Mouse (Mus musculus): ENCODE measurements at regions not wholly inside any gene's neighbourhood (a gene's known extent, or its start where the extent isn't known, plus 50 kb on each side); places are given as distances from the start of the nearest gene placed in this dataset.

DNA sequence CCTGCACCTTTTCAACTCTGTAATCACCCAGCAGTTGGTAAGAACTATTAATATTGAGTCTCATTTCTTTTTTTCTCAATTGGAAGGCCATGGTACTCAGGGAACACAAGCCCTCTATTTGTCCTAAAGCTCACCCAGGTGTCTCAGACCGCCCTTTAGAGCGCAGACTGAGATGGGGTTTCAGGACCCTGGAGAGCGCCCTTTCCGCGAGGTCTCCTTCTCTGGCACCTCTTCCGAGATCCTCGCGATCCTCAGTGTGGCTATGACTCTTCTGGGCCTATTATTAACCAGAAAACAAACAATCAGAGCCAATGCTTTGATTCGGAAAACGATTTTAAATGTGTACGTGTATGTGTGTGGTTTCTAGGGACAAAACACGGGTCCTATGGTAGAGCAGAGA, 201.0 kb downstream of the Suds3 start:
- DNase-seq (ENCODE audit: low spot score in 2 of 2), result no peak

DNA sequence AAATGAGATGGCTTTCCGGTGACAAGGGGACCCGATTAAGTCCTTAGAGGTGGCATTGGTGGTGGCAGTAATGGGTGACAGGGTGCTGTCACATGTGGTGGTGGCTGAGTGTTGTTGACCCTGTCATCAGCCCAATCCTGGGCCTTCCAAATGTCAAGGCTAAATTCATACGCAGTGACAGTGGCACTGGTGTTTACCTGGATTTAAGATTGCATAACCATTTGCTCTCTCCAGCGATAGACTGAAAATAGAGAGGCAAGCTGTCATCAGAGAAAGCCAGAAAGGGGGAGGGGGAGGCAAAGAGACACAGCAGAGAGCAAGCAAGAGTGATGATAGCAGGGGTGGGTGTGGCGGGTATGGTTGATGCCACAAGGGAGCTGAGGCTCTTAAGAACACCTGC, 215.1 kb downstream of the Suds3 start:
- peak in 1 of 2 experiments; percentile 28 for DNase-seq (ENCODE audit: low spot score in 2 of 2)

DNA sequence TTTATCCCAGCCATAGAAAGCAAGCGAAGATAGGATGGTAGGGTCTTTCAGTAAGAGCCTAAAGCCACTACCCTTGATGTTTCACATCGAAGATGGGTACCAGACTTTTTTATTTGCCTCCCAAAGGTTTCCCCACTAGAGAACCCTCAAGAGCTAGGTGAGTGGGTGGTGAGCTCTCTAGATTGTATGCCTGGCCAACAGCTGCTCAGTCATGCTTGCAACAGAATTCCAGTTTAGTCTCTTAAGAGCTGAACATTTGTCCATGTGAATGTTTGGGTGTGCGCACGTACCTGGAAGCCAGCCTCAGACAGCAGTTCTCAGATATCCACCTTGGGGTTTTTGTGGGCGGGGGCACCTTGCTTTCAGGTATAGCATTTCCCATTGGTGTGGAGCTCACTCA, 218.5 kb downstream of the Suds3 start:
- no peak for DNase-seq (ENCODE audit: low spot score in 2 of 2)

GRCm38 (mm10) chr5:116895036-116895783, 220.7 kb downstream of the Suds3 start:
- peak; percentile 77 to 79 for DNase-seq (ENCODE audit: low spot score in 2 of 2)

DNA sequence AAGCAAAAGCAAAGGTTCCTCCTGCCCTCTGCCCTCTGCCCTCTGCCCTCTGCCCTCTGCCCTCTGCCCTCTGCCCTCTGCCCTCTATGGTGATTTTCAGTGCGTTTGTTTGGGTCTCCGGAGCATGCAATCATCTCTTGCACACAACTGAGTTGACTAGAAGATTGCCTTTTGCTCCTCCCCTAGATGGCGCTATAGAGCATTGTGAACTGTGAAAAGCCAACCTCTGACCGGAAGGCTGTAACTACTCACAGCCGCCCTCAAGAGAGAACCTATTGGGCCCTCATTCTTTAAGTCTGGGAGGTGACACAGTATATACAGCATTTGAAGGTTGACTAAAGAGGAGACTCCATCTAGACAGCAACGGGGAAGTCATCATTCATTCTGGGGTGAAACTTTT, 221.3 kb downstream of the Suds3 start:
- DNase-seq (ENCODE audit: low spot score in 2 of 2), result no peak

GRCm38 (mm10) chr5:116892877-116893276, 223.0 kb downstream of the Suds3 start:
- no peak for DNase-seq (ENCODE audit: low spot score in 2 of 2)

DNA sequence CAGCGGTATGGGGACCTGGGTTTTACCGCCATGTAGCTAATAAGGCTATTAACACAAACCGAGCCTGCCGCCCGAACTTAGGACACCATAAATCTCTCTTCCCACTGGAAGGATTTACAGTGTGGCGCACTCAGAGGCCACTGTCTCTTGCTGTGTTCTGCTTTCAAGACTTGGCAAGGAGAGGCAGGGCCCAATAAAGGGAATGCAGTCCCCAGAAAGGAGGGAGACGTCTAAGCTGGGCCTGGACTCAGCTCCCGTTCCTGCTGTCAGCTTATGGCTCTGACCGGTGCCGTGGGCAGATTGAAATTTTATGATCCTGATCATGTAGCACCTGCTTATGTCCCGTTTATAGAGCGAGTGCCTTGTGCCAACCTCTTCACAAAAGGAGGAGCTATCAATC, 226.7 kb downstream of the Suds3 start:
- DNase-seq (ENCODE audit: low spot score in 2 of 2), result no peak

- DNase-seq (ENCODE audit: low spot score in 2 of 2), result peak; percentile 10 to 25
These were observed 229.5 kb downstream of the Suds3 start for GRCm38 (mm10) chr5:116886181-116887136.

- no peak for DNase-seq (ENCODE audit: low spot score in 2 of 2)
These were observed 236.2 kb downstream of the Suds3 start for GRCm38 (mm10) chr5:116879761-116880160.

DNA sequence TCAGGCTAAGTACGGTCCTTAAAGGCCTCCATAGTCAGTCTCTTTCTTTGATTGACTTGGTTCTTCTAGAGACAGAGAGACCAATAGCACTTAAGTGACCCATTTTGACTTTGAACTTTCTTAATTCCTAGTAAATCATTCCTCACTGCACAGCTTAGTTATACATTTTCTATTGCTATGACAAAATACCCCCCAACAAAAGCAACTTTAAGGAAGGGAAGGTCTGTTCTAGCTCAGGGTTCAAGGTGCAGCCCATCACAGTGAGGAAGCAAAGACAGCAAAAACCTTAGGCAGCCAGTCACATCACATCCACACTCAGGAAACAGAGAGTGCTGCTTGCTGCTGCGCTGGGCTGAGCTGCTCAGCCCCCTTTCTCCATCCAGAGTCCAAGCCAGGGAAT, 241.0 kb downstream of the Suds3 start:
- DNase-seq (ENCODE audit: low spot score in 2 of 2), result no peak

DNA sequence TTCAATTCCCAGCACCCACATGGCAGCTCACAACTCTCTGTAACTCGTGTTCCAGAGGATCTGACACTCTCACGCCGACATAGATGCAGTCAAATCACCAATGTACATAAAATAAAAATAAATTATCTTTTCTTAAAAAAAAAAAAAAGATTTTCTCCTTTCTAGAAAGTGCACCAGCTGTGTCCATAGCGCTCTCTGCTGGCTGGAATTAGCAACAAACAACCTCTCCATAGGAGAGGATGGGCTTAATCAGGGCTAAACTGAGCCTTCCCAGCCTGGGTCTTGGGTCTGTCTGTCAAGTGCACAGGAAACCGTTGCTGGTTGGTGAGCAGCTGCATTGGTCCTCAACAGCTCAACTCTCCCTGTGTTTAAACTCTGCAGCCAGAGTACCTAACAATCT, 247.8 kb downstream of the Suds3 start:
- no peak for DNase-seq (ENCODE audit: low spot score in 2 of 2)

GRCm38 (mm10) chr5:116864275-116864674, 251.6 kb downstream of the Suds3 start:
- no peak for DNase-seq (ENCODE audit: low spot score in 2 of 2)

DNA sequence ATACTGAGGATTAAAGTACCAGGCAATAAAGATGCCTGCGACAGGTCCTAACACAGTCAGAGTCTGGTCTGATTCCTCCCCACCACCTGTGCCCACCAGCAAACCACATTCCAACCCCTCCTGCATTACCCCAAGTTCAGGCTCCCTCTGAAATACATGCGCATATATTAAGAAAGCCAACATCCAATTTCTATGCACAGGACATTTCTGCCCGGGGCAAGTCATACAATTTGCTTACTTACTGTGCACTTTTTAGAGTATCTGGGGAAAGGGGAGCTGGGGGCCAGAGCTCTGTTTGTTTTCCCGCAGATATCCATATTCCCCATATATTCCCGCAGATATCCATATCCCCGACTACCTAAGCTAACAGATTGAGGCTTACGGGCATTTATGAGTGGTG, 261.1 kb upstream of the Srrm4 start:
- DNase-seq (ENCODE audit: low spot score in 2 of 2), result no peak

GRCm38 (mm10) chr5:116831874-116832273, 240.3 kb upstream of the Srrm4 start:
- no peak for DNase-seq (ENCODE audit: low spot score in 2 of 2)

DNA sequence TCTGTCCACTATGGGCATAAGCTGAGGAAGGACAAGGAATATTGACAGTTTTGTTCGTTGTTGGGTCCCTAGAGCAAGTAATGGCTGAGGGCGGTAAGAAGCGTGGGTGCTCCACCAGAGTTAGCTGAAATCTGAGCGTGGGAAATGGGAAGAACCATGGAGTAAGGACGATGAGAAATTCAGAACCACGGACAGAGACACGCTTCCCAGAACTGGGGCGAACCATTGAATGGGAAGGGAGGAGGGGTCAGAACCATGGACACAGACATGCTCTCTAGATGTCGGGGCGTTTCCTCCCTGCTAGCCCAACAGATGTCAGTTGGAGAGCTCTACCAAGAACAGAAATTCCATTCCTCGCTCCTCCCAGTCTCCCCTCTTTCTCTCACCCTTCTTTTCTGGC, 238.2 kb upstream of the Srrm4 start:
- no peak for DNase-seq (ENCODE audit: low spot score in 2 of 2)

DNA sequence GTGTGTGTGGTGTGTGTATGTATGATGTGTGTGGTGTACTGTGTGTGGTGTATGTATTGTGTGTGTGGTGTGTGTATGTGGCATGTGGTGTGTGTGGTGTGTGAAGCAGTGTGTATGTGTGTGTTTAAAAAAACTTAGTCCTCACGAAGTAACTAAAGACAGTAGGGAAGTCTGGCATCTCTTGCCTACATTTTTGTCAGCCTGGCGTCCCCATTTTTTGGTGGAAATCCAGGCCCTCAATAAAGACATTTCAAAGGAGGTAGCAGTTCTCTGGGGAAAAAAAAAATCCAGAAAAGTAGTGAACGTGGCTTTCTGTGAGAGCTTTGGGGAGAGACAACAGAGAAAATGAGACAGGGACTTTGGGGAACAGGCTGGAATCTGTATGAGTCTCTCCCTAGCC, 231.6 kb upstream of the Srrm4 start:
- no peak for DNase-seq (ENCODE audit: low spot score in 2 of 2)

DNA sequence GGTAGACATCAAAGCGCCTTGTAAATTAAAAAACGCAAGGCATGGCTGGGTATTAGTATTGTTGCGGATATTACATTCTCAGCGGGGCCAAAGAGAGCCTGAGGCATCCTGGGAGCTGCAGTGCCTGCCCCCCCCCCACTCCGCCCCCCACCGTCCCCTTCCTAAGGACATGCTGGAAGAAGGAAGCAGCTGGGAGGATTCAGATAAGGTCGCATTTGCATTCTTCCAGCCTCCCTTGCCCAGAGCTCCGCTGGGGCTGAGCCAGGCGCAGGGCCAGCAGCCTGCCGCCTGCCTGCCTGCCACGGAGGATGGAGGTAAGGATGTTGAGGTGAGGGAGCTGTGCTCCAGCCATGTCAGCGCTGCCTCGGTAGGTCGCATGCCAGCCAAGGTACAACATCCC, 230.5 kb upstream of the Srrm4 start:
- DNase-seq (ENCODE audit: low spot score in 2 of 2), result no peak

DNA sequence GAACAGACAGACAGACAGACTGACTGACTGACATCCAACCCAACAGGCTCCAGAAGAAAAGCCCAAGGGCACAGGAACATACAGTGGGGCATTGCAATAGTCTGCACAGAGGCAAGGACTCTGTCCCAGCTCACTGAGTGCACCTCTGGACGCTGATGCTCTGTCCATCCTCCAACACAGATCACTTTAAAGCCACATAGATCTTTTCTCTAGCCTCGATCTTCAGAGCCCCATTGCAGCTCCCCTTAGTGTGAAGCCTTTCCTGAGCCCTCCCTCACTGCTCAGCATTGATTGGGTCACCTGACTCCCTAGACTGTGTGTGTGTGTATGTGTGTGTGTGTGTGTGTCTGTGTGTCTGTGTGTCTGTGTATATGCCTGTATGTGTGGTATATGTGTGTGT, 218.2 kb upstream of the Srrm4 start:
- no peak for DNase-seq (ENCODE audit: low spot score in 2 of 2)

GRCm38 (mm10) chr5:116809001-116809759, 217.6 kb upstream of the Srrm4 start:
- DNase-seq (ENCODE audit: low spot score in 2 of 2), result peak; percentile 21 to 43

DNA sequence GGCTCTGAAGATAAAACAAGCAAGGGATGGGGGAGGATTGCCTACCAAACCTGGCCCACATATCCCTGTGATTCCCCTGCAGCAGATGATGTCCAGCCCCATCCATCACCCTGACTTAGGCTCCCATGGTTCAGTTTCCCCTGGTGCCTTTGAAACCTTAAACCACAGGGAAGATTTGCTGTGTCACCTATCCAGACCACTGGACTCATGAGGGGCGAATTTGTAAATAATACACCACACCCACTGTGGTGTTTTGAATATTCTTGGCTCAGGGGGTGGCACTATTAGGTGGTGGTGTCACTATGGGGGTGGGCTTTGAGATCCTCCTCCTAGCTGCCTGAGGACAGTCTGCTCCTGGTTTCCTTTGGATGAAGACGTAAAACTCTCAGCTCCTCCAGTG, 205.8 kb upstream of the Srrm4 start:
- DNase-seq (ENCODE audit: low spot score in 2 of 2), result no peak

DNA sequence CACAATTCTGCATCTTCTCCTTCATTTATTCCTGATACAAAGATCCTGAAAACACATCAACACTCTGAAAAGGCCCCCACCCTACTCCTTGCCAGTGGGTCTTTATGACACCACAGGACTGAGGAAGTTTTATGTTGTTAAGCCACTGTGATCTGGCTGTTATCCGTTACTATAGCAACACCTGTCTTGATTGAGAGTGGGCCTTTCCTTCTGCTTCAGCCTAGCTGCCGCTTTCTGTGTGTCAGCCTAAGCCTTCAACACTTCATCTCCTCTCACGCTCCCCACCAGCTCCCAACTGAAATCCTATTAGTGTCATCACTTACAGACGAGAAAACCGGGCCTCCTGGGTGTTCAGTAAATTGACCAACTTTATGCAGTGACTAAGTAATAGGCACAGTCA, 203.6 kb upstream of the Srrm4 start:
- peak in 1 of 2 experiments; percentile 12 for DNase-seq (ENCODE audit: low spot score in 2 of 2)

DNA sequence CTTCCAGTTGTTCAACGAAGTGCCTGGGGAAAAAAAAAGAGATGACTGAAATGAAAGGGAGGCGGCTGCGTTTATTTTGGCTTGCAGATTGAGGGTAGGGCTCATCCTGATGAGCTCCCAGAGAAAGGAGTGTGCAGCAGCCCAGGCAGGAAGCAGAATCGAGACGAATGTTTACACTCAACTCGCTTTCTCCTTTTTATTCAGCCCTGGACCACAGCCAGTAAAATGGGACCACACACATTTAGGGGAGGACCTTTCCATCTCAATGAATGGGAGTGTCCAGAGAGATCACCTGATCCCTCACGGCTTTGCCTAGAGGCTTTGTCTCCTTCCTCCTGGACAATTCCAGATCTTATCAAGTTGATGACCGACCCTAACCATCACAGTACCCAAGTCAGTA, 198.8 kb upstream of the Srrm4 start:
- no peak for DNase-seq (ENCODE audit: low spot score in 2 of 2)
